Mouse (Mus musculus): ENCODE measurements around the gene Adgrb3. TPM values are rescaled to one million over a fixed set of nuclear protein-coding genes. Genes with fewer than 3 reads are reported as not detected.
"Not testable (repeated sequence)": the region's sequence is repeated elsewhere in the genome, so short reads cannot be mapped to it uniquely, and the experiment has no call there.

Adgrb3 gene
- polyA plus RNA-seq, 1 experiment from 2014 or later, result 0.89 TPM

GRCm38 (mm10) chr1:25471612-25472011 lies 357.9 kb downstream of the Adgrb3 start:
- H3K27me3 ChIP-seq (ENCODE audit: control insufficient read depth, insufficient read depth, low read length); H3K4me2 ChIP-seq; H3K4me1 ChIP-seq (ENCODE audit: control insufficient read depth, insufficient read depth, low read length); H3K9me3 ChIP-seq (replicated peaks; ENCODE audit: control insufficient read depth, low read length); H3K27ac ChIP-seq (ENCODE audit: low read depth, low read length); ATAC-seq (replicated peaks; ENCODE audit: insufficient number of reproducible peaks, low FRiP score, low TSS enrichment); H3K36me3 ChIP-seq (ENCODE audit: control insufficient read depth, insufficient read depth, low read length); H3K4me3 ChIP-seq (ENCODE audit: low read depth, low read length); H3K9ac ChIP-seq (ENCODE audit: low read depth, low read length): not testable (repeated sequence)
- WGBS (ENCODE audit: insufficient replicate concordance), result 44% methylated on average over 2 of the region's 2 CpGs

- H3K9ac ChIP-seq (ENCODE audit: low read depth, low read length), result no peak overlapping the region
- WGBS (ENCODE audit: insufficient replicate concordance), result 56% methylated on average over 1 of the region's 1 CpGs
- no peaks in the 10 kb centered on the region for H3K36me3 ChIP-seq (ENCODE audit: control insufficient read depth, insufficient read depth, low read length)
- no peak overlapping the region for H3K27ac ChIP-seq (ENCODE audit: low read depth, low read length)
- no peak for ATAC-seq (replicated peaks; ENCODE audit: insufficient number of reproducible peaks, low FRiP score, low TSS enrichment)
- no peak overlapping the region for H3K4me3 ChIP-seq (ENCODE audit: low read depth, low read length)
- no peaks in the 10 kb centered on the region for H3K27me3 ChIP-seq (ENCODE audit: control insufficient read depth, insufficient read depth, low read length)
- no peak overlapping the region for H3K4me2 ChIP-seq
- no peaks in the 10 kb centered on the region for H3K4me1 ChIP-seq (ENCODE audit: control insufficient read depth, insufficient read depth, low read length)
- H3K9me3 ChIP-seq (replicated peaks; ENCODE audit: control insufficient read depth, low read length), result no peaks in the 10 kb centered on the region
Observed at GRCm38 (mm10) chr1:25462612-25463011, 366.9 kb downstream of the Adgrb3 start.

GRCm38 (mm10) chr1:25435506-25435905 lies 394.0 kb downstream of the Adgrb3 start:
- Histone ChIP-seq H3K4me3 (ENCODE audit: low read depth, low read length) (no peak overlapping the region), H3K27ac (ENCODE audit: low read depth, low read length) (no peak overlapping the region), H3K9ac (ENCODE audit: low read depth, low read length) (no peak overlapping the region), H3K4me2 (no peak overlapping the region), H3K4me1 (ENCODE audit: control insufficient read depth, insufficient read depth, low read length) (no peaks in the 10 kb centered on the region), H3K9me3 (replicated peaks; ENCODE audit: control insufficient read depth, low read length) (no peaks in the 10 kb centered on the region), H3K27me3 (ENCODE audit: control insufficient read depth, insufficient read depth, low read length) (no peaks in the 10 kb centered on the region), H3K36me3 (ENCODE audit: control insufficient read depth, insufficient read depth, low read length) (no peaks in the 10 kb centered on the region)
- ATAC-seq (replicated peaks; ENCODE audit: insufficient number of reproducible peaks, low FRiP score, low TSS enrichment), result no peak
- 56% methylated on average over 2 of the region's 2 CpGs for WGBS (ENCODE audit: insufficient replicate concordance)

GRCm38 (mm10) chr1:25430219-25430862 lies 399.2 kb downstream of the Adgrb3 start:
- H3K36me3 ChIP-seq (ENCODE audit: control insufficient read depth, insufficient read depth, low read length), result no peaks in the 10 kb centered on the region
- 73% methylated on average over 16 of the region's 16 CpGs for WGBS (ENCODE audit: insufficient replicate concordance)
- no peaks in the 10 kb centered on the region for H3K27me3 ChIP-seq (ENCODE audit: control insufficient read depth, insufficient read depth, low read length)
- H3K4me3 ChIP-seq (ENCODE audit: low read depth, low read length), result no peak overlapping the region
- H3K9ac ChIP-seq (ENCODE audit: low read depth, low read length), result no peak overlapping the region
- no peak overlapping the region for H3K27ac ChIP-seq (ENCODE audit: low read depth, low read length)
- no peaks in the 10 kb centered on the region for H3K4me1 ChIP-seq (ENCODE audit: control insufficient read depth, insufficient read depth, low read length)
- no peaks in the 10 kb centered on the region for H3K9me3 ChIP-seq (replicated peaks; ENCODE audit: control insufficient read depth, low read length)
- no peak overlapping the region for H3K4me2 ChIP-seq
- no peak for ATAC-seq (replicated peaks; ENCODE audit: insufficient number of reproducible peaks, low FRiP score, low TSS enrichment)

- Histone ChIP-seq H3K27ac (ENCODE audit: low read depth, low read length) (no peak overlapping the region), H3K36me3 (ENCODE audit: control insufficient read depth, insufficient read depth, low read length) (no peaks in the 10 kb centered on the region), H3K9me3 (replicated peaks; ENCODE audit: control insufficient read depth, low read length) (no peaks in the 10 kb centered on the region), H3K4me3 (ENCODE audit: low read depth, low read length) (no peak overlapping the region), H3K9ac (ENCODE audit: low read depth, low read length) (no peak overlapping the region), H3K4me2 (no peak overlapping the region), H3K4me1 (ENCODE audit: control insufficient read depth, insufficient read depth, low read length) (no peaks in the 10 kb centered on the region), H3K27me3 (ENCODE audit: control insufficient read depth, insufficient read depth, low read length) (no peaks in the 10 kb centered on the region)
- ATAC-seq (replicated peaks; ENCODE audit: insufficient number of reproducible peaks, low FRiP score, low TSS enrichment), result no peak
- 86% methylated on average over 2 of the region's 2 CpGs for WGBS (ENCODE audit: insufficient replicate concordance)
Observed at GRCm38 (mm10) chr1:25420701-25421100, 408.8 kb downstream of the Adgrb3 start.

GRCm38 (mm10) chr1:25419378-25419777 lies 410.1 kb downstream of the Adgrb3 start:
- no peak overlapping the region for H3K27ac ChIP-seq (ENCODE audit: low read depth, low read length)
- no peak for ATAC-seq (replicated peaks; ENCODE audit: insufficient number of reproducible peaks, low FRiP score, low TSS enrichment)
- H3K9me3 ChIP-seq (replicated peaks; ENCODE audit: control insufficient read depth, low read length), result no peaks in the 10 kb centered on the region
- H3K36me3 ChIP-seq (ENCODE audit: control insufficient read depth, insufficient read depth, low read length), result no peaks in the 10 kb centered on the region
- no peaks in the 10 kb centered on the region for H3K27me3 ChIP-seq (ENCODE audit: control insufficient read depth, insufficient read depth, low read length)
- H3K4me2 ChIP-seq, result no peak overlapping the region
- no peaks in the 10 kb centered on the region for H3K4me1 ChIP-seq (ENCODE audit: control insufficient read depth, insufficient read depth, low read length)
- H3K4me3 ChIP-seq (ENCODE audit: low read depth, low read length), result no peak overlapping the region
- no peak overlapping the region for H3K9ac ChIP-seq (ENCODE audit: low read depth, low read length)

- 83% methylated on average over 2 of the region's 2 CpGs for WGBS (ENCODE audit: insufficient replicate concordance)
- Histone ChIP-seq H3K36me3 (ENCODE audit: control insufficient read depth, insufficient read depth, low read length) (no peaks in the 10 kb centered on the region), H3K27me3 (ENCODE audit: control insufficient read depth, insufficient read depth, low read length) (no peaks in the 10 kb centered on the region), H3K27ac (ENCODE audit: low read depth, low read length) (no peak overlapping the region), H3K4me1 (ENCODE audit: control insufficient read depth, insufficient read depth, low read length) (no peaks in the 10 kb centered on the region), H3K9me3 (replicated peaks; ENCODE audit: control insufficient read depth, low read length) (no peaks in the 10 kb centered on the region), H3K4me3 (ENCODE audit: low read depth, low read length) (no peak overlapping the region), H3K9ac (ENCODE audit: low read depth, low read length) (no peak overlapping the region), H3K4me2 (no peak overlapping the region)
- no peak for ATAC-seq (replicated peaks; ENCODE audit: insufficient number of reproducible peaks, low FRiP score, low TSS enrichment)
Observed at GRCm38 (mm10) chr1:25415084-25415483, 414.4 kb downstream of the Adgrb3 start.

GRCm38 (mm10) chr1:25364186-25364585 lies 465.3 kb downstream of the Adgrb3 start:
- H3K9me3 ChIP-seq (replicated peaks; ENCODE audit: control insufficient read depth, low read length), result no peaks in the 10 kb centered on the region
- H3K36me3 ChIP-seq (ENCODE audit: control insufficient read depth, insufficient read depth, low read length), result no peaks in the 10 kb centered on the region
- no peaks in the 10 kb centered on the region for H3K27me3 ChIP-seq (ENCODE audit: control insufficient read depth, insufficient read depth, low read length)
- H3K4me1 ChIP-seq (ENCODE audit: control insufficient read depth, insufficient read depth, low read length), result no peaks in the 10 kb centered on the region
- no peak overlapping the region for H3K9ac ChIP-seq (ENCODE audit: low read depth, low read length)
- no peak overlapping the region for H3K27ac ChIP-seq (ENCODE audit: low read depth, low read length)
- 72% methylated on average over 2 of the region's 2 CpGs for WGBS (ENCODE audit: insufficient replicate concordance)
- ATAC-seq (replicated peaks; ENCODE audit: insufficient number of reproducible peaks, low FRiP score, low TSS enrichment), result no peak
- H3K4me3 ChIP-seq (ENCODE audit: low read depth, low read length), result no peak overlapping the region
- no peak overlapping the region for H3K4me2 ChIP-seq

- Histone ChIP-seq H3K36me3 (ENCODE audit: control insufficient read depth, insufficient read depth, low read length) (no peaks in the 10 kb centered on the region), H3K4me3 (ENCODE audit: low read depth, low read length) (no peak overlapping the region), H3K9me3 (replicated peaks; ENCODE audit: control insufficient read depth, low read length) (no peaks in the 10 kb centered on the region), H3K27me3 (ENCODE audit: control insufficient read depth, insufficient read depth, low read length) (no peaks in the 10 kb centered on the region), H3K4me1 (ENCODE audit: control insufficient read depth, insufficient read depth, low read length) (no peaks in the 10 kb centered on the region), H3K27ac (ENCODE audit: low read depth, low read length) (no peak overlapping the region), H3K4me2 (no peak overlapping the region), H3K9ac (ENCODE audit: low read depth, low read length) (no peak overlapping the region)
- WGBS (ENCODE audit: insufficient replicate concordance), result 79% methylated on average over 4 of the region's 4 CpGs
- no peak for ATAC-seq (replicated peaks; ENCODE audit: insufficient number of reproducible peaks, low FRiP score, low TSS enrichment)
Observed at GRCm38 (mm10) chr1:25358554-25358953, 471.0 kb downstream of the Adgrb3 start.

Measured in heart, embryonic 11.5 days (tissue).